Mouse (Mus musculus) spleen, adult 2 months (tissue): ENCODE data around the gene Rpain. TPM values are rescaled to one million over a fixed set of nuclear protein-coding genes. Genes with fewer than 3 reads are reported as not detected.
A peak's percentile ranks its signal among the peaks of the same experiment; 100 is the strongest.

Experiments
- DNase-seq, 2 experiments: peaks; one replicate each; pipeline versions ENCODE4 v3.0.0 to v3.0.0-alpha.2; 2012 to 2021; ENCODE audit warnings: low spot score in 2 of 2, low read depth in 1 of 2
- H3K27ac ChIP-seq: fragments of 200-500 bp; 2 replicates; pipeline ENCODE4 v1.5.1; 2012; ENCODE audit warnings: low read length, inconsistent platforms; ENCODE audit not compliant: insufficient read depth
- H3K27me3 ChIP-seq: fragments of 200-500 bp; 2 replicates; pipeline ENCODE4 v1.6.1; 2012; ENCODE audit warnings: mild to moderate bottlenecking, moderate library complexity, low read length, inconsistent platforms; ENCODE audit not compliant: control insufficient read depth, insufficient read depth
- H3K36me3 ChIP-seq: fragments of 200-500 bp; 2 replicates; pipeline ENCODE4 v1.6.1; 2012; ENCODE audit warnings: mild to moderate bottlenecking, low read length, inconsistent platforms; ENCODE audit not compliant: control insufficient read depth, insufficient read depth
- H3K4me1 ChIP-seq: fragments of 200-500 bp; 2 replicates; pipeline ENCODE4 v1.6.1; 2011; ENCODE audit warnings: inconsistent platforms; ENCODE audit not compliant: control insufficient read depth, insufficient read depth, insufficient read length
- H3K4me3 ChIP-seq: fragments of 200-500 bp; 2 replicates; pipeline ENCODE4 v1.5.1; 2011; ENCODE audit warnings: mild to moderate bottlenecking, inconsistent platforms; ENCODE audit not compliant: insufficient read depth, insufficient read length; ENCODE audit errors: extremely low read depth
- CTCF ChIP-seq: fragments of 200-500 bp; IDR thresholded peaks from 2 replicates; pipeline ENCODE4 v1.5.1; 2011; ENCODE audit warnings: mild to moderate bottlenecking, inconsistent platforms; ENCODE audit not compliant: insufficient read depth, insufficient read length, insufficient replicate concordance; ENCODE audit errors: extremely low read depth
- POLR2A ChIP-seq: fragments of 200-500 bp; IDR thresholded peaks from 2 replicates; pipeline ENCODE4 v1.6.1; 2011; ENCODE audit warnings: low read depth, low read length, inconsistent platforms
- WGBS: fragments of 180-500 bp; shearing (Covaris S2); methylation state at CpG from one replicate; pipeline ENCODE4 v1.1.7; 2018; 5-methylcytosine and 5-hydroxymethylcytosine counted together
- polyA plus RNA-seq: library from polyadenylated mRNA; depleted of rRNA; stranded (reverse); fragments of >200 nt; gene quantifications from 2 replicates; pipeline ENCODE4 v1.2.3, GENCODE M21; 2012

Rpain gene
- polyA plus RNA-seq, 1 experiment, result 34.8 TPM

GRCm38 (mm10) chr11:70975193-70975592 is 5.2 kb downstream of the Rpain start:
- Histone ChIP-seq H3K4me1 (no peaks in the 10 kb centered on the region; the same call in 1 of the 2 replicates), H3K36me3 (peaks cover 33% of the 10 kb centered on the region), H3K27me3 (no peaks in the 10 kb centered on the region), H3K4me3 (no peak overlapping the region), H3K27ac (no peak overlapping the region)
- 84% methylated on average over 2 of the region's 2 CpGs for WGBS
- no peak for TF ChIP-seq CTCF
- TF ChIP-seq POLR2A, result no peak
- DNase-seq, result no peak

GRCm38 (mm10) chr11:70977293-70977692 is 7.3 kb downstream of the Rpain start:
- Histone ChIP-seq H3K27me3 (no peaks in the 10 kb centered on the region), H3K4me1 (peaks cover 4% of the 10 kb centered on the region), H3K36me3 (peaks cover 33% of the 10 kb centered on the region), H3K27ac (no peak overlapping the region), H3K4me3 (no peak overlapping the region)
- 95% methylated on average over 6 of the region's 6 CpGs for WGBS
- no peak for TF ChIP-seq POLR2A
- no peak for TF ChIP-seq CTCF
- no peak for DNase-seq

- no peak for DNase-seq
- Histone ChIP-seq H3K27ac (no peak overlapping the region), H3K27me3 (no peaks in the 10 kb centered on the region), H3K36me3 (peaks cover 29% of the 10 kb centered on the region), H3K4me3 (no peak overlapping the region), H3K4me1 (peaks cover 4% of the 10 kb centered on the region)
- TF ChIP-seq POLR2A, result no peak
- TF ChIP-seq CTCF, result no peak
- WGBS, result 61% methylated on average over 6 of the region's 6 CpGs
These were observed 10.2 kb downstream of the Rpain start for GRCm38 (mm10) chr11:70980232-70980631.

GRCm38 (mm10) chr11:70980751-70981510 is 10.9 kb downstream of the Rpain start:
- 89% methylated on average over 14 of the region's 14 CpGs for WGBS
- Histone ChIP-seq H3K4me1 (peaks cover 4% of the 10 kb centered on the region), H3K4me3 (no peak overlapping the region), H3K27ac (no peak overlapping the region), H3K36me3 (peaks cover 30% of the 10 kb centered on the region), H3K27me3 (no peaks in the 10 kb centered on the region)
- TF ChIP-seq POLR2A (no peak), CTCF (no peak)
- no peak for DNase-seq

GRCm38 (mm10) chr11:70982030-70982429 is 12.0 kb downstream of the Rpain start:
- Histone ChIP-seq H3K27ac (no peak overlapping the region), H3K27me3 (no peaks in the 10 kb centered on the region), H3K4me1 (peaks cover 4% of the 10 kb centered on the region), H3K4me3 (peak overlapping the region; percentile 90), H3K36me3 (peaks cover 30% of the 10 kb centered on the region)
- no peak for DNase-seq
- TF ChIP-seq CTCF, result no peak
- TF ChIP-seq POLR2A, result no peak
- 5% methylated on average over 12 of the region's 12 CpGs for WGBS

- peak within 1 kb of the TSS; percentile 90 for H3K4me3 ChIP-seq
- no peak within 1 kb of the TSS for H3K27ac ChIP-seq
- TF ChIP-seq POLR2A, result peak; percentile 5; the same call in 1 of the 2 replicates
- peak; percentile 99 for TF ChIP-seq CTCF
- H3K4me1 ChIP-seq, result peaks cover 4% of the 10 kb centered on the region
- peak; percentile 75 to 92 for DNase-seq
- WGBS, result under 1% methylated on average over 61 of the region's 64 CpGs
- no peaks in the 10 kb centered on the region for H3K27me3 ChIP-seq
- H3K36me3 ChIP-seq, result peaks cover 25% of the 10 kb centered on the region
These were observed 12.7 kb downstream of the Rpain start, which contains the start of gene C1qbp for GRCm38 (mm10) chr11:70982557-70983228. Gene C1qbp, minus strand, starts transcription at chr11:70983026.
